Mouse (Mus musculus): ENCODE measurements at regions not wholly inside any gene's neighbourhood (a gene's known extent, or its start where the extent isn't known, plus 50 kb on each side); places are given as distances from the start of the nearest gene placed in this dataset.
A peak's percentile ranks its signal among the peaks of the same experiment; 100 is the strongest.

GRCm38 (mm10) chr13:59962676-59963664, 140.0 kb upstream of the Tut7 start:
- H3K9me3 ChIP-seq (ENCODE audit: low read length): no peaks in the 10 kb centered on the region
- no peak overlapping the region for H3K4me2 ChIP-seq (ENCODE audit: low read depth)
- DNase-seq (no peak), ATAC-seq (peak; percentile 36; the same call in 1 of the 2 replicates)
- TF ChIP-seq CTCF (IDR thresholded peaks at IDR 0.05; ENCODE audit: low read depth): no peak
- no peak overlapping the region for H3K27ac ChIP-seq (ENCODE audit: low read depth, low read length)
- WGBS: 31% methylated on average over 21 of the region's 21 CpGs
- no peak overlapping the region for H3K4me3 ChIP-seq (ENCODE audit: low read depth, low read length)
- H3K4me1 ChIP-seq (ENCODE audit: insufficient read depth): no peaks in the 10 kb centered on the region
- no peak overlapping the region for H3K9ac ChIP-seq
- no peaks in the 10 kb centered on the region for H3K27me3 ChIP-seq (ENCODE audit: insufficient read depth, low read length)
- no peaks in the 10 kb centered on the region for H3K36me3 ChIP-seq (ENCODE audit: insufficient read depth)

GRCm38 (mm10) chr13:59956441-59956840, 133.5 kb upstream of the Tut7 start:
- DNase-seq (no peak), ATAC-seq (no peak)
- H3K9me3 ChIP-seq (ENCODE audit: low read length): no peaks in the 10 kb centered on the region
- no peak overlapping the region for H3K9ac ChIP-seq
- TF ChIP-seq CTCF (IDR thresholded peaks at IDR 0.05; ENCODE audit: low read depth): no peak
- H3K4me2 ChIP-seq (ENCODE audit: low read depth): no peak overlapping the region
- H3K36me3 ChIP-seq (ENCODE audit: insufficient read depth): no peaks in the 10 kb centered on the region
- H3K4me3 ChIP-seq (ENCODE audit: low read depth, low read length): no peak overlapping the region
- WGBS: 66% methylated on average over 2 of the region's 2 CpGs
- no peaks in the 10 kb centered on the region for H3K4me1 ChIP-seq (ENCODE audit: insufficient read depth)
- H3K27me3 ChIP-seq (ENCODE audit: insufficient read depth, low read length): no peaks in the 10 kb centered on the region
- H3K27ac ChIP-seq (ENCODE audit: low read depth, low read length): no peak overlapping the region

GRCm38 (mm10) chr13:59952809-59953208, 129.9 kb upstream of the Tut7 start:
- WGBS: 38% methylated on average over 4 of the region's 4 CpGs
- H3K9ac ChIP-seq: no peak overlapping the region
- no peaks in the 10 kb centered on the region for H3K9me3 ChIP-seq (ENCODE audit: low read length)
- H3K4me1 ChIP-seq (ENCODE audit: insufficient read depth): no peaks in the 10 kb centered on the region
- no peak overlapping the region for H3K4me2 ChIP-seq (ENCODE audit: low read depth)
- ATAC-seq (no peak), DNase-seq (no peak)
- no peak overlapping the region for H3K27ac ChIP-seq (ENCODE audit: low read depth, low read length)
- TF ChIP-seq CTCF (IDR thresholded peaks at IDR 0.05; ENCODE audit: low read depth): peak; percentile 22; the same call in 1 of the 2 replicates
- no peak overlapping the region for H3K4me3 ChIP-seq (ENCODE audit: low read depth, low read length)
- no peaks in the 10 kb centered on the region for H3K36me3 ChIP-seq (ENCODE audit: insufficient read depth)
- no peaks in the 10 kb centered on the region for H3K27me3 ChIP-seq (ENCODE audit: insufficient read depth, low read length)

- no peak for ATAC-seq
- 56% methylated on average over 3 of the region's 3 CpGs for WGBS
- TF ChIP-seq CTCF (IDR thresholded peaks at IDR 0.05; ENCODE audit: low read depth): no peak
- H3K4me2 ChIP-seq (ENCODE audit: low read depth): no peak overlapping the region
- H3K36me3 ChIP-seq (ENCODE audit: insufficient read depth): no peaks in the 10 kb centered on the region
- no peak overlapping the region for H3K9ac ChIP-seq
- no peaks in the 10 kb centered on the region for H3K27me3 ChIP-seq (ENCODE audit: insufficient read depth, low read length)
- no peaks in the 10 kb centered on the region for H3K9me3 ChIP-seq (ENCODE audit: low read length)
- no peak overlapping the region for H3K4me3 ChIP-seq (ENCODE audit: low read depth, low read length)
- DNase-seq: no peak
- no peak overlapping the region for H3K27ac ChIP-seq (ENCODE audit: low read depth, low read length)
- H3K4me1 ChIP-seq (ENCODE audit: insufficient read depth): no peaks in the 10 kb centered on the region
Observed at GRCm38 (mm10) chr13:59952116-59952515, 129.2 kb upstream of the Tut7 start.

GRCm38 (mm10) chr13:59950281-59950680, 127.3 kb upstream of the Tut7 start:
- TF ChIP-seq CTCF (IDR thresholded peaks at IDR 0.05; ENCODE audit: low read depth): no peak
- no peaks in the 10 kb centered on the region for H3K36me3 ChIP-seq (ENCODE audit: insufficient read depth)
- no peaks in the 10 kb centered on the region for H3K27me3 ChIP-seq (ENCODE audit: insufficient read depth, low read length)
- H3K4me1 ChIP-seq (ENCODE audit: insufficient read depth): no peaks in the 10 kb centered on the region
- ATAC-seq (no peak), DNase-seq (no peak)
- 91% methylated on average over 3 of the region's 3 CpGs for WGBS
- H3K9ac ChIP-seq: no peak overlapping the region
- H3K9me3 ChIP-seq (ENCODE audit: low read length): no peaks in the 10 kb centered on the region
- no peak overlapping the region for H3K4me2 ChIP-seq (ENCODE audit: low read depth)
- H3K4me3 ChIP-seq (ENCODE audit: low read depth, low read length): no peak overlapping the region
- no peak overlapping the region for H3K27ac ChIP-seq (ENCODE audit: low read depth, low read length)

GRCm38 (mm10) chr13:59949471-59949870, 126.5 kb upstream of the Tut7 start:
- Histone ChIP-seq H3K9ac (no peak overlapping the region), H3K36me3 (ENCODE audit: insufficient read depth) (no peaks in the 10 kb centered on the region), H3K4me3 (ENCODE audit: low read depth, low read length) (no peak overlapping the region), H3K4me2 (ENCODE audit: low read depth) (no peak overlapping the region), H3K27ac (ENCODE audit: low read depth, low read length) (no peak overlapping the region), H3K4me1 (ENCODE audit: insufficient read depth) (no peaks in the 10 kb centered on the region), H3K27me3 (ENCODE audit: insufficient read depth, low read length) (no peaks in the 10 kb centered on the region), H3K9me3 (ENCODE audit: low read length) (no peaks in the 10 kb centered on the region)
- no peak for DNase-seq
- peak; percentile 54 for ATAC-seq
- WGBS: 61% methylated on average over 6 of the region's 6 CpGs
- TF ChIP-seq CTCF (IDR thresholded peaks at IDR 0.05; ENCODE audit: low read depth): no peak

GRCm38 (mm10) chr13:59948496-59949138, 125.7 kb upstream of the Tut7 start:
- Histone ChIP-seq H3K4me1 (ENCODE audit: insufficient read depth) (no peaks in the 10 kb centered on the region), H3K27ac (ENCODE audit: low read depth, low read length) (no peak overlapping the region), H3K4me3 (ENCODE audit: low read depth, low read length) (no peak overlapping the region), H3K9me3 (ENCODE audit: low read length) (no peaks in the 10 kb centered on the region), H3K4me2 (ENCODE audit: low read depth) (no peak overlapping the region), H3K9ac (no peak overlapping the region), H3K27me3 (ENCODE audit: insufficient read depth, low read length) (no peaks in the 10 kb centered on the region), H3K36me3 (ENCODE audit: insufficient read depth) (no peaks in the 10 kb centered on the region)
- DNase-seq (no peak), ATAC-seq (no peak)
- TF ChIP-seq CTCF (IDR thresholded peaks at IDR 0.05; ENCODE audit: low read depth): no peak
- 59% methylated on average over 15 of the region's 15 CpGs for WGBS
